Mouse (Mus musculus): ENCODE results near the gene Bicdl2.

Bicdl2 gene

GRCm38 (mm10) chr17:23673424-23674073, 13.2 kb downstream of the Bicdl2 start, which contains the start of the genes Hcfc1r1 and Thoc6:
Hcfc1r1 (plus strand) TSS chr17:23673596.
Thoc6 (minus strand) TSS chr17:23673882.
- intact Hi-C loops (cut with DNase I): no loop called here

- intact Hi-C loops (cut with DNase I): no loop called here
Measured at GRCm38 (mm10) chr17:23674271-23674952, 14.1 kb downstream of the Bicdl2 start.

- intact Hi-C loops (cut with DNase I): no loop called here
Measured at GRCm38 (mm10) chr17:23675127-23675526, 14.8 kb downstream of the Bicdl2 start.

- intact Hi-C loops (cut with DNase I): no loop called here
Measured at GRCm38 (mm10) chr17:23675564-23676281, 15.4 kb downstream of the Bicdl2 start.

- intact Hi-C loops (cut with DNase I): no loop called here
Measured at GRCm38 (mm10) chr17:23676473-23677031, 16.2 kb downstream of the Bicdl2 start.

- intact Hi-C loops (cut with DNase I): no loop called here
Measured at GRCm38 (mm10) chr17:23677236-23677679, 17.0 kb downstream of the Bicdl2 start, which contains the start of gene Tnfrsf12a. Tnfrsf12a (minus strand) TSS chr17:23677468.

GRCm38 (mm10) chr17:23679127-23679835, 19.0 kb downstream of the Bicdl2 start, which contains the start of gene Cldn6:
Cldn6 (plus strand) TSS chr17:23679249.
- intact Hi-C loops (cut with DNase I): no loop called here

- intact Hi-C loops (cut with DNase I): no loop called here
Measured at GRCm38 (mm10) chr17:23680336-23680735, 20.0 kb downstream of the Bicdl2 start.

GRCm38 (mm10) chr17:23681086-23681485, 20.8 kb downstream of the Bicdl2 start:
- intact Hi-C loops (cut with DNase I): no loop called here

GRCm38 (mm10) chr17:23682092-23682491, 21.8 kb downstream of the Bicdl2 start:
- intact Hi-C loops (cut with DNase I): no loop called here

- intact Hi-C loops (cut with DNase I): no loop called here
Measured at GRCm38 (mm10) chr17:23682530-23682929, 22.2 kb downstream of the Bicdl2 start.

GRCm38 (mm10) chr17:23683226-23683625, 22.9 kb downstream of the Bicdl2 start:
- intact Hi-C loops (cut with DNase I): no loop called here

- intact Hi-C loops (cut with DNase I): no loop called here
Measured at GRCm38 (mm10) chr17:23683856-23684672, 23.8 kb downstream of the Bicdl2 start, which contains the start of gene Cldn9. Cldn9 (minus strand) TSS chr17:23684026.

GRCm38 (mm10) chr17:23694491-23694890, 34.2 kb downstream of the Bicdl2 start:
- intact Hi-C loops (cut with DNase I): no loop called here

GRCm38 (mm10) chr17:23695801-23696200, 35.5 kb downstream of the Bicdl2 start:
- intact Hi-C loops (cut with DNase I): no loop called here

- intact Hi-C loops (cut with DNase I): loop anchor here (5.0 kb wide), 1 partner anchor 37 kb away; the partner anchor contains the start of gene Bicdl2
Measured at GRCm38 (mm10) chr17:23699131-23700077, 39.1 kb downstream of the Bicdl2 start.

GRCm38 (mm10) chr17:23700079-23700478, 39.8 kb downstream of the Bicdl2 start:
- intact Hi-C loops (cut with DNase I): loop anchor here (5.0 kb wide), 1 partner anchor 38 kb away; the partner anchor contains the start of gene Bicdl2

GRCm38 (mm10) chr17:23703301-23703700, 43.0 kb downstream of the Bicdl2 start:
- intact Hi-C loops (cut with DNase I): loop anchor here (5.0 kb wide), 1 partner anchor 41 kb away; the partner anchor contains the start of gene Bicdl2

Data from adrenal gland (tissue).